Mouse (Mus musculus): ENCODE data around the gene Mlx.

DNA sequence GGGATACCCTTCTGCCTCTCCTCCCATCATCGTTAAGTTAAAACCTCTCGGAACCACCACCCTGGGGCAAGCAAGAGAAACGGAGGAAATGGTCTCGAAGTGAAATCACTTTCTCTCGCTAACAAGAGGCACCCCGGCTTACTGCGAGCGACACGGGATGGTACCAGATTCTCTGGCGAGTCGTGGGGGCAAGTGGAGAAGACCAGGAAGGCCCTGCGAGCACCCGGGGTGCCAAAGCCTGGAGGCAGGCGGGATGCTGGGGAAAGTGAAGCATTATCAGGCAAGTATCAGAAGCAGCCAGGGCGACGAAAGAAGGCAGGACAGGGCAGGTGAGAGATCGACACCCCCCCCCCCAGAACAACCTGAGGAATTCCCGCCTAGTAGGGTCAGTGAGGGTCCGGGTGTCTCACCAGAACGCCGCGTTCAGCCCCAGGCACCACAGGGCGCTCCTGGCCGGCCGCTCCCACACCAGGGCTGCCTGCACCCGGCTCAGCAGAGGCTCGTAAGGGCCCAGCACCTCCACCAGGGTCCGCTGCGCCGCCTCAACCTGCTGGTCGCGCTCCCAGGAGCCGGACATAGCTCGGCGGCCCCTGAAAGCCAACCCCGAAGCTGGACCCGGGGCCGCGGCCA, 32.2 kb downstream of the Mlx start:
- TF ChIP-seq CTCF (conservative IDR thresholded peaks at IDR 0.05; ENCODE audit: low read length) (no peak), NANOG (IDR thresholded peaks at IDR 0.05; ENCODE audit: borderline replicate concordance, low read length) (no peak)

All from E14TG2a.4 (cell line).